Mouse (Mus musculus) kidney, adult 8-10 months (tissue): ENCODE measurements at regions not wholly inside any gene's neighbourhood (a gene's known extent, or its start where the extent isn't known, plus 50 kb on each side); places are given as distances from the start of the nearest gene placed in this dataset.

ENCODE experiments used
- DNase-seq, 2 experiments: peaks; one replicate each; pipeline ENCODE4 v3.0.0; 2022

- DNase-seq: no peak
Observed at GRCm38 (mm10) chr17:44336842-44337241, 148.5 kb downstream of the Clic5 start.

- no peak for DNase-seq
Observed at GRCm38 (mm10) chr17:44337253-44337652, 148.9 kb downstream of the Clic5 start.

- no peak for DNase-seq
Observed at GRCm38 (mm10) chr17:44344542-44344941, 156.2 kb downstream of the Clic5 start.

GRCm38 (mm10) chr17:44345374-44345773 lies 157.0 kb downstream of the Clic5 start:
- no peak for DNase-seq

GRCm38 (mm10) chr17:44350201-44350948 lies 162.0 kb downstream of the Clic5 start:
- no peak for DNase-seq

- DNase-seq: no peak
Observed at GRCm38 (mm10) chr17:44350949-44351244, 162.5 kb downstream of the Clic5 start.

GRCm38 (mm10) chr17:44351499-44352117 lies 163.2 kb downstream of the Clic5 start:
- peak in 1 of 2 experiments; percentile 31 for DNase-seq

GRCm38 (mm10) chr17:44352142-44352541 lies 163.8 kb downstream of the Clic5 start:
- no peak for DNase-seq

GRCm38 (mm10) chr17:44363111-44363510 lies 174.7 kb downstream of the Clic5 start:
- DNase-seq: no peak

GRCm38 (mm10) chr17:44364494-44364893 lies 176.1 kb downstream of the Clic5 start:
- no peak for DNase-seq

GRCm38 (mm10) chr17:44366438-44366837 lies 178.1 kb downstream of the Clic5 start:
- no peak for DNase-seq

GRCm38 (mm10) chr17:44367561-44367960 lies 179.2 kb downstream of the Clic5 start:
- no peak for DNase-seq

- peak in 1 of 2 experiments; percentile 19 for DNase-seq
Observed at GRCm38 (mm10) chr17:44370966-44371465, 182.6 kb downstream of the Clic5 start.

- DNase-seq: no peak
Observed at GRCm38 (mm10) chr17:44371620-44372019, 183.2 kb downstream of the Clic5 start.

GRCm38 (mm10) chr17:44373744-44374456 lies 185.5 kb downstream of the Clic5 start:
- peak in 1 of 2 experiments; percentile 20 for DNase-seq

GRCm38 (mm10) chr17:44378391-44378790 lies 190.0 kb downstream of the Clic5 start:
- DNase-seq: no peak

GRCm38 (mm10) chr17:44388916-44389315 lies 200.5 kb downstream of the Clic5 start:
- no peak for DNase-seq

GRCm38 (mm10) chr17:44397829-44398228 lies 209.4 kb downstream of the Clic5 start:
- no peak for DNase-seq

- DNase-seq: no peak
Observed at GRCm38 (mm10) chr17:44398231-44398630, 209.8 kb downstream of the Clic5 start.

- DNase-seq: no peak
Observed at GRCm38 (mm10) chr17:44404923-44405322, 216.5 kb downstream of the Clic5 start.

- no peak for DNase-seq
Observed at GRCm38 (mm10) chr17:44410961-44411360, 222.6 kb downstream of the Clic5 start.

- peak in 1 of 2 experiments; percentile 2 for DNase-seq
Observed at GRCm38 (mm10) chr17:44418676-44419404, 230.5 kb downstream of the Clic5 start.

GRCm38 (mm10) chr17:44419405-44419729 lies 231.0 kb downstream of the Clic5 start:
- no peak for DNase-seq
